Mouse (Mus musculus) MEL (cell line): ENCODE data around the gene Klf12.

ENCODE experiments used
- MXI1 ChIP-seq: IDR thresholded peaks from 2 replicates; pipeline ENCODE4 v1.6.1; 2011; ENCODE audit warnings: mild to moderate bottlenecking, low read depth, low read length, improper control_type of control experiment
- POLR2A ChIP-seq, 2 experiments: IDR thresholded peaks; 2 replicates each; pipeline ENCODE4 v1.6.1; 2011 to 2012; ENCODE audit warnings: low read length in 2 of 2, mild to moderate bottlenecking in 2 of 2, control low read depth in 1 of 2, improper control_type of control experiment in 1 of 2, low read depth in 1 of 2, moderate library complexity in 1 of 2; ENCODE audit not compliant: control insufficient read depth in 1 of 2, insufficient read depth in 1 of 2, poor library complexity in 1 of 2

- no peak for TF ChIP-seq MXI1
- no peak for TF ChIP-seq POLR2A (IDR thresholded peaks at IDR 0.05; ENCODE audit: control insufficient read depth in 1 of 2, insufficient read depth in 1 of 2, low read depth in 1 of 2, low read length in 2 of 2, poor library complexity in 1 of 2)
These were observed at the start of gene Klf12 for GRCm38 (mm10) chr14:100284119-100284860.
